Mouse (Mus musculus) mouse trophoblast stem cell (cell line): ENCODE measurements at regions not wholly inside any gene's neighbourhood (a gene's known extent, or its start where the extent isn't known, plus 50 kb on each side); places are given as distances from the start of the nearest gene placed in this dataset.

Source experiments
- in situ Hi-C, 2 experiments: fragments of 300-500 bp; cut with MseI, MboI; formaldehyde crosslinking; loops; 2 replicates in 1 of 2; 3 replicates in 1 of 2; pipeline ENCODE4 v1.15.1; 2025

- in situ Hi-C loops: no loop called here
Observed at GRCm38 (mm10) chr6:91617685-91618084, 66.2 kb upstream of the Slc6a6 start.

DNA sequence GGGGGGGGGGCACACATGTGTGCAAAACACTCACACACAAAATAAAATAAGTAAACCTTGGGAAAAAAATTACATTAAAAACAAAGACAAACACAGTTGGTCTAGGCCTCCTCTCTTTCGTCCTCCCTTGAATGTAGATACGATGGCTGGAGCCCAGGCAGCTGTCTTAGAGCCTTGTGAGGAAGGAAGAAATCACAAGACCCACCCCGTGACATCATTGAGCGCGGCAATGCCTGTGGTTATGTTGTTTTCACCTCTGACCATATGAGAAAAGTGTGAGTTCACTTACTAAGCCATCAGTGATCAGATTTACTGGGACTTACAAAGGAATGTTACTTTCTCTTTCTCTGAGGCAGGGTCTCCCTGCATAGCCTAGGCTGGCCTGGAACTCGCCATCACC, 64.8 kb upstream of the Slc6a6 start:
- in situ Hi-C loops: no loop called here

DNA sequence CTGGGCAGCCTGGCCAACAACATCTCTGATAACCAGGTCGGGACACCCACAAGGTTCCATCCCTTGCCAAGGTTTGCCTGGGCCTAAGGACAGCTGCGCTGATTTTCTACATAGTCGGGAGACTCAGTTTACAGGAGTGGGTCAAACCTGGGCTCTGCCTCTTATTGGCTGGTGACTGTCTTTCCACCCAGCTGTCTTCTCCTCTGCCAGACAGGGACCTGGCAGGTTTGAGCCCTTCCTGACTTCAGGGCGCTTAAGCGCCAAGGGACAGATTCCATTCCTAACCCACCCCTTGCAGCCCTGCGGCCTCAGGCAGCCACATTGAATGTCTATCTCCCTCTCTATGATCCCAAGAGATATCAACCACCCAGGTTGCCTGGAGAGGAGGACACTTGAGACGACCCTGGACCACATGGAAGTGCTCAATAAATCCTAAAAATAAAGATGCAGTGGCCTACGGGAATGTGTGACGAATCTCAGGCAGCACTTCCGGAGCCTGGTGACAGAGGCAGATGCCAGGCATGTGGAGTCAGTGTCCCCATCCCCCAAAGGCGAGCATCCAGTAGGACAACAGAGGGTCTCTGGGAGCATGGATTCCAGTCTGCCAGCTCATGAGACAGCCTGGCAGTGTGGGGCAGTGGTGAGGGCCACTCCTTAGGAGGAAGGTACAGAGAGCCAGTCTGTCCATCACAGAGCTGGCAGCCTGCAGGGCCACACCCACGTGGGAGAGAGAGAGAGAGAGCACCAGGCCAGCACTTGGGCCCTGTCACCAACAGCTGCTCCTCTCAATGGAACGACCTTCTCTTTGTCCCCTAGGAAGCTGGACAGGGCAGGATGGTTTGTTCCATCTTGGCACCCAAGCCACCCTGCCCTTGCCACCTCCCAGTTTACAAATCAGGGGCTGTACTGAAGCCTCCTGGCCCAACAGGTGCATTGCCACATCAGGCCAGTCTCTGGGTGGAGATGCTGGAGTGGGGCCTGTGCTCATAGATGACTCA, 63.8 kb upstream of the Slc6a6 start:
- in situ Hi-C loops: no loop called here

GRCm38 (mm10) chr6:91621437-91621836, 62.4 kb upstream of the Slc6a6 start:
- in situ Hi-C loops: no loop called here

GRCm38 (mm10) chr6:91622425-91622824, 61.4 kb upstream of the Slc6a6 start:
- in situ Hi-C loops: no loop called here

DNA sequence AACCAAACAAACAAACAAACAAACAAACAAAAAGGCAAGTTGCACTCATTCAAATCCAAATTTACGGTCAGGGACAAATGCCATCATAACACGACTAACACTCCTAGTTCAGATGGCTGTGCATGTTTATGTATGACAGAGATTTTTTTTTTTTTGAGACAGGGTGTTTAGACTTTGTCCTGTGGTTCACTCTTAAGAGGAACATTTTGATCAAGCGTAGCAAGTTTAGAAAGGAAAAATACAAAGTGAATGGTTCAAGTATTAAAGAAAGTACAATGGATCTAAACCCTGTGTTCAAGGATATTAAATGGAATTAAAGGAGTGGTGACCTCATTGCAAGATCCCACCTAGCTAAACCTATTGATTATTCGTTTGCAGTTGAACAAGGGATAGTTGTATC, 60.2 kb upstream of the Slc6a6 start:
- in situ Hi-C loops: no loop called here

GRCm38 (mm10) chr6:91629230-91629629, 54.6 kb upstream of the Slc6a6 start:
- in situ Hi-C loops: no loop called here

DNA sequence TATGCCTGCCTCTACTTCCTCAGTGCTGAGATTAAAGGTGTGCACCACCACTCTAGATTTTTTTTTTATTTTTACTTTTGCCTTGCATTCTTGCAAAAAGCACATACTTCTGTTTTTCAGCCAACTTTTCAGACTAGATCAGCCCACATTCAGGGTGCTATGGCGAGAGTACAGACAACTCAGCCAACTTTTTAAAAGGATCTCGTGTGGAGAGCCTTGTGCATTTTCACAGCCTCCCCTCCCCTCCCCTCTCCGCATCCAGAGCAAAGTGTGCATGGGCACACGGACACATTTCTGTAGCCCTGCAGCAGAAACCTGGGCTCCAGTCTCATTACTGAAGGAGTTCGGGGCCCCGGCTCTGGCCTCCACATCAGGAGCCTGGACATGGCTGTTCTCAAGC, 52.6 kb upstream of the Slc6a6 start:
- in situ Hi-C loops: no loop called here
